Mouse (Mus musculus) 416B (cell line): ENCODE measurements at regions not wholly inside any gene's neighbourhood (a gene's known extent, or its start where the extent isn't known, plus 50 kb on each side); places are given as distances from the start of the nearest gene placed in this dataset.

Experiments
- DNase-seq: peaks from one replicate; pipeline ENCODE4 v3.0.0; 2011; ENCODE audit warnings: low read depth

- peak; percentile 71 for DNase-seq
Observed at GRCm38 (mm10) chr3:130887540-130888312, 157.5 kb upstream of the Rpl34 start.

GRCm38 (mm10) chr3:130885974-130886373, 155.8 kb upstream of the Rpl34 start:
- no peak for DNase-seq

DNA sequence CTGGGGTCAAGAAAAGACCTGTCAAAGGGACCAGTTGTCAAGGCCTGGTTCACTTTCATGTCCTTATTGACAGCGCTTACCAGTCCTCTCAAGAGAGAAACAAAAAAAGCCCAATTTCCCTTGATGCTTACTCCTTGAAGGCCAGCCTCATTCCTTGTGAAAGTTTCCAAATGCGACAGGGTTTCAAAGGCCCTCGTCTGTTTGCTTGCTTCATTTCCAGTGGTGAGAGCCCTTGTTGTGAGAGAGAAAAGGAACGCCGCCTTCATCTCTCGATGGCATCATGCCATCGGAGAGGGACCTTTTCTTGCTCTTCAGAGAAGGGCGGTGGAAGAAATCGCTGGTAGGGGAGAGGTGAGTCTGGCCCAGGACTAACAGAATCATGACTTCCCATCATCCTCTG, 154.2 kb upstream of the Rpl34 start:
- no peak for DNase-seq

DNA sequence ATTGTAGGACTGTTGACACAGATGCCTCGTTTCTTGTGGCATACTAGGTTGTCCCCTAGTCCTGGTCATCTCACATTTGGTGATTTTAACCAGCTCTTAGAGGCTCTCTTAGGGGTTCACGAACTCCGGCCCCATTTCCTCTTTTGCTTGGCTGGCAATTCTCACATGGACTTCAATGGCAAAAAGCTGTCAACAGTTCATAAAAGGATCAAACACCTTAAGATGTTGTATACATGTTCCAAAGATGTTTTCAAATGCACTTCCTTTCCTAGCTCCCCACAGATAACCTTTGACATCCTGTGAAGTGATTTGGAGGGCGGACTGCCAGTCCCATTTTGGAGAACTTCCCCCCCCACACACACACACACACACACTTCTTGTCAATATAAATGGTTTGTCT, 153.7 kb upstream of the Rpl34 start:
- DNase-seq = no peak

DNA sequence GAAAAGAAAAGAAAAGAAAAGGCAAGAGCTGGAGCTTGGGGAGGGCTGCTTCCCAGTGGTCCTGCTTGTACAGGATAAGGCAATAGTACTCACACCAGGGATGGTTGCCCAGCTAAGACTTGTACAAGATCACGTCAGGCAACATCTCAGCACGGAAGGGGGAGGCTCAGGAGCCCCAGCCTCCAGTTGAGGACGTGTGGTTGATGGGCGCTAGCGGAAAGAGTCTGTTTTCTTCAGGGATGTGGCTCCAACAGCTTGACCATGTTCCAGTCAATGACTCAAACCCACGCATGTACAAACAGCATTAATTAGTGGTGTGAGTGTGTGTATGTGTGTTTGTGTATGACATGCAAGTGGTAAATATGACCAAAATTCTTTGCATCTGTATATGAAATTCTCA, 153.1 kb upstream of the Rpl34 start:
- no peak for DNase-seq

DNA sequence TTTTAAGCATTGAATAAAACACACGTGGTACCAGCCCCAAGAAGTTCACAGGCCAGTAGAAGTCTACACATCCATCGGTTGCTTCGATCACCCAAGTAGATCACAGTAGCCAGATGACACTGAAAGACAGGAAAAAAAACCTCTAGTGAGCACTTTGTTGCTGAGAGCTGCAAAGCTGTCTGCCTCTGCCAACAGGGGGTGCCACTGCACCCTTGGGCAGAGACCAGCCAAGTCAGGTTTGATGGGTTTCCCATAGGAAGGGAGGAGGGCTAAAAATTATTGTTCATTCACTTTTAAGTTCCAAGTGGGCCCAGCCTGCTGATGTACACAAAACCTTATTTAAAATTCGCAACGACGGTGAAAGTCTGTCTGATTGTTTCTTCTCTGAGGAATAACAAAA, 150.3 kb upstream of the Rpl34 start:
- no peak for DNase-seq

GRCm38 (mm10) chr3:130879463-130879862, 149.3 kb upstream of the Rpl34 start:
- no peak for DNase-seq

- no peak for DNase-seq
Observed at GRCm38 (mm10) chr3:130878834-130879233, 148.6 kb upstream of the Rpl34 start.

- no peak for DNase-seq
Observed at GRCm38 (mm10) chr3:130877981-130878380, 147.8 kb upstream of the Rpl34 start.

- no peak for DNase-seq
Observed at GRCm38 (mm10) chr3:130873745-130874144, 143.5 kb upstream of the Rpl34 start.

DNA sequence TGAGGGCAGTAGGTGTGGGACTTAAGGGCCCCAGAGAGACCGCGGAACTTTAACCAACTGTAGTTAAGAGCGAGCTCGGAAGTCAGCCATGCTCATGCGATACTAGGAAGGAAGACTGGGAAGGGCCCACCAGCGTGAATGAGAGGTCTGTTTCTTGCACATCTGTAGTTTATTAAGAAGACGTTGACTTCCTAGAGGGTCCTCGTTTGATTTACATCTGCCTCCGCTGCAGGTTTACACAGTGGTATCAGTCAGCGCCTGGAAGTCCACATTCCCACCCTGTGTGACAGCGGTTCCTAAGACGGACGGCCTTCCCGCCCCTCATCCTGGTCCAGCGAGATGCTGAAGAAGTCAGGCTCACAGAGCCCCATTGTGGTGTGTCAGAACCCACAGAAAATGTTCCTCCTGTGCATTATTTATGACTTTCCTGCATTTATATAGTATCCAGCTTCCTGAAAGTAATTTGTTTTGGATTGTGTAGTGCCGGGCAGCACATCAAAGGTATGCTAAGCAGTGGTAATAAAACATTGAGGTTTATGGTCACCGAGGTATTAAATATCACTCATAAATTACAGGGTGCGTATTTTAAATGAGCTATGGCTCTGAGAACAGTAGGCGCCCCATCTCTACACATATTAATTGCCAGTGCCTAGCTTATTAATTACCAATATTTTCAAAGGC, 136.9 kb upstream of the Rpl34 start:
- no peak for DNase-seq

DNA sequence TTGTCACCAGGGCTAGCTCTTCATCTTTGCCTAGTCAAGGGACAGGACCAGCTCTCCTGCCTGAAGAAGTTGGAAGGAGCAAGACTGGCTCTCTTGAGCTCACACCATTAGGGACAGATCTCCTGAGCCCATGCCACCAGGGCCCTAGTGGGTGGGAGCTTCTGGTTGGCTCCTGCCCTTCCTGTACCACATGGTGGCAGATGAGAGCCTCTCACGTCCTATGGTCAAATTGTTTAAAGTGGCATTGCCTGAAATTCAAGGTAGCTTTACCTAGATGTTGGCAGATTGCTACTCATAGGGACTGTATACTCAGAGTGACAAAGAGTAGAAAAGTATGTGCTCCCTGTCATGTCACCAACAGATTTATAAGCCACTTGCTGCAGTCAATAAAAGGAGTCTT, 134.6 kb upstream of the Rpl34 start:
- no peak for DNase-seq

- no peak for DNase-seq
Observed at GRCm38 (mm10) chr3:130863376-130863775, 133.2 kb upstream of the Rpl34 start.

- no peak for DNase-seq
Observed at GRCm38 (mm10) chr3:130860315-130860714, 130.1 kb upstream of the Rpl34 start.

- no peak for DNase-seq
Observed at GRCm38 (mm10) chr3:130853866-130854265, 123.7 kb upstream of the Rpl34 start.

- no peak for DNase-seq
Observed at GRCm38 (mm10) chr3:130850766-130851308, 120.6 kb upstream of the Rpl34 start.

DNA sequence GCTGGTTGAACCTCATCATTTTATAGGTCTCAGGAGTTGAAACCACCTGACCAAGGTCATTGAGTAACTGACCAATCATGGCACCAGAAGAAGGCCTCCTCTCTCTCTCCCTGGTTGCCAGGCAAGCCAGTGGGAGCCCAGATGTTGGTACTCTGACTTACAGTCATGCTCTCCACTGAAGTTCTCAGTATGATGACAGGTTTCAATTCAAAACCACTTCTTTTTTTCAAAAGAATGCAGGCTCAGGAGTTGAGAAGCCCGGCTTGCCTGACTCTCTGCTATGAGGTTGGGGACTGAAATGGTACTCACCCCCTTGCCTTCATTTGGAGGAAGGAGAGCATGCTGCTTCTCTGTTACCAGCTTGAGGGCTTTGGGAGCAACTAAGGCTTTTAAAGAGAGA, 111.6 kb upstream of the Rpl34 start:
- no peak for DNase-seq

- no peak for DNase-seq
Observed at GRCm38 (mm10) chr3:130839924-130840440, 109.8 kb upstream of the Rpl34 start.

DNA sequence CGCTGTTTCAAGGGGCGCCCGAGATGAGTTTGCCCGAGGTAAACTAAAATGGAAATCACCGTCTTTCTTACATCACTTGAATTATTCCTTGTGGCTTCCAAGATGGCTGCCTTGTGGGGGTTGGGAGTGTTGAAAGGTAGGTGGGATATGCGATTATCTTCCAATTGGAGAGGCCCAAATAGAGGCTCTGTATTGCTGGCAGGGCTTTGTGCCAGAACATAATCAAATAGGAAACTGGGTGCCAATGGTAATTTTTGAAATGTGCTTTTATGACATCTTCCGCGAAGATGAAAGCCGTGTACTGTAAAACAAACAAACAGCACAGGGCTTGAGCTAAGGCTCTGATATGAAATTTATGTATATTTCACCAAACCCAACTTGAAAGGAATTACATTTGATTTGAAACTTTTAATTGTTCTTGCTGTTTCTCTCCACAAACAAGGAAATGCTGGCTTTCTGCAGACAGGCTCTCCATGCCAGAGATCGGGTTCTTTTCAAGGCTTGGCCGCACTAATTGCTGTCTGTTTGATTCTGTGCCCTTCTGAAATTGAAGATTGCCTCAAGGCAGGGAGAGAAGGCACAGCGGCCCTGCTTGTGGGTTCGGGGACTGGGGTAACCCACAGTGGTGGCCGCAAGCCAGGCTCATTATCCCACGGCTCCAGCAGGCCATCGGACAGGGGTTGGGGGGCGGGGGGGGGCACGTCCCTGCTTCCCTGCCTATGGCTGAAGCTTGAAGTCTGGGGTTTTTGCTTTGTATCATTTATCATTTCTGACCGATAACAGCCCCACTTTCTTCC, 108.6 kb upstream of the Rpl34 start:
- DNase-seq = no peak

- DNase-seq = no peak
Observed at GRCm38 (mm10) chr3:130833722-130834121, 103.5 kb upstream of the Rpl34 start.

DNA sequence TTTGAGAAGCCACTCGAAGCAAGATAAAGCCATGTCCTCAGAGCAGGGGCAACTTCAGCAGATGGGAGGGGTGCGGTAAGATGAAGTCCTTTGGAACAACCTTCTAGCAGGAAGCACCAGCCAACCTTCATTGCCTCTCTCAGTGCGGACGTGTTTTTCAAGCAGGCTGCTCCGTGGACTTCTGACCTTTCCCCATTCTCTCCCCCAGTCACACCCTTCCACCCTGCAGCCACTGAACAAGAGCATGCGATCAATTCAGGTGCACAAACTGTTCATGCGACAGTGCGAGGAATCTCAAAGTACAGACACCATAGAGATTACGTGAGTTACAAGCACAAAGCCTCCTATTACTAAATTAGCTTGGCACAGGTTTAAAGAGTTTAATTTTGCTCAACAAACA, 102.9 kb upstream of the Rpl34 start:
- DNase-seq = no peak

DNA sequence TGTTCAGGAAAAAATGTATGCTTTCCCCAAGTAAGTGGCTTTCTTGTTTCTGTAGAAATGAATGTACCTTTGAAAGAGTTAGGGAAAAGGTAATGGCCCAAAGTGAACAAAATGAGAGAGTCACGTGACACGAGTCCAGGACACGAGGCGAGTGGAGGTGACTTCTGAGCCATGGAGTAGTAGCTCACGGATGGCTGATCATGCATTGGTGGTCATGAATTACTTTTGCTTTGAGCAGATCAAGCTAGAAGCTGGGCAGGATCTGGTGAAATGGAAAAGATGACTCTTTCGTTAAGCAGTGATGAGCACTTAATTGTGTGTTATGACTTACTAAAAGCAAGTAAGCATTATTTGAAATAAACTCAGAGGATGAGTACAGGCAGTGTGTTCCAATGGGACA, 101.6 kb upstream of the Rpl34 start:
- no peak for DNase-seq
